Mouse (Mus musculus) kidney, postnatal 10 days (tissue): ENCODE measurements around the gene Tbx1.
"Not testable (repeated sequence)": the region's sequence is repeated elsewhere in the genome, so short reads cannot be mapped to it uniquely, and the experiment has no call there.

Experiments used
- DNase-seq: peaks from one replicate; pipeline ENCODE4 v3.0.0; 2021; ENCODE audit warnings: mixed read lengths

The Tbx1 gene

GRCm38 (mm10) chr16:18543151-18543829 lies 47.2 kb downstream of the Tbx1 start:
- no peak for DNase-seq

- DNase-seq = no peak
These were observed 51.2 kb downstream of the Tbx1 start for GRCm38 (mm10) chr16:18539281-18539680.

GRCm38 (mm10) chr16:18537407-18537990 lies 53.0 kb downstream of the Tbx1 start:
- no peak for DNase-seq

- DNase-seq = not testable (repeated sequence)
These were observed 57.4 kb downstream of the Tbx1 start for GRCm38 (mm10) chr16:18533061-18533460.
